Mouse (Mus musculus) kidney, embryonic 14.5 days (tissue): ENCODE measurements around the gene Tmem44. TPM values are rescaled to one million over a fixed set of nuclear protein-coding genes. Genes with fewer than 3 reads are reported as not detected.
A peak's percentile ranks its signal among the peaks of the same experiment; 100 is the strongest.

Source experiments
- ATAC-seq: fragments of 200-750 bp; cut with Nextera tagmentation; 2 replicates; pipeline ENCODE4 v1.8.0; 2017; ENCODE audit warnings: moderate number of reproducible peaks, mild to moderate bottlenecking, moderate TSS enrichment, moderate library complexity; ENCODE audit not compliant: low FRiP score, low TSS enrichment
- H3K27ac ChIP-seq: fragments of 300-500 bp; sonication (generic); 2 replicates; pipeline ENCODE4 v1.5.1; 2014; ENCODE audit warnings: low read depth, mild to moderate bottlenecking, low read length, moderate library complexity, mixed read lengths
- H3K27me3 ChIP-seq: fragments of 300-500 bp; sonication (generic); 2 replicates; pipeline ENCODE4 v1.6.1; 2014; ENCODE audit warnings: mild to moderate bottlenecking, low read length; ENCODE audit not compliant: control insufficient read depth, insufficient read depth
- H3K36me3 ChIP-seq: fragments of 300-500 bp; sonication (generic); 2 replicates; pipeline ENCODE4 v1.6.1; 2014; ENCODE audit warnings: low read length, mixed read lengths; ENCODE audit not compliant: control insufficient read depth, insufficient read depth
- H3K4me1 ChIP-seq: fragments of 300-500 bp; sonication (generic); 2 replicates; pipeline ENCODE4 v1.6.1; 2014; ENCODE audit warnings: low read length, mixed read lengths; ENCODE audit not compliant: control insufficient read depth, insufficient read depth
- H3K4me2 ChIP-seq: fragments of 300-500 bp; sonication (generic); replicated peaks from 2 replicates; pipeline ENCODE4 v1.6.1; 2014; ENCODE audit warnings: low read depth, mild to moderate bottlenecking, low read length
- H3K4me3 ChIP-seq: fragments of 300-500 bp; sonication (generic); 2 replicates; pipeline ENCODE4 v1.5.1; 2014; ENCODE audit warnings: mild to moderate bottlenecking, low read length
- H3K9ac ChIP-seq: fragments of 300-500 bp; sonication (generic); 2 replicates; pipeline ENCODE4 v1.6.1; 2014; ENCODE audit warnings: low read depth, mild to moderate bottlenecking, low read length, moderate library complexity
- H3K9me3 ChIP-seq: fragments of 300-500 bp; sonication (generic); 2 replicates; pipeline ENCODE4 v1.6.1; 2016; ENCODE audit warnings: low read length; ENCODE audit not compliant: control insufficient read depth
- WGBS: fragments of 180-500 bp; shearing (Covaris S2); extraction: QIAGEN DNeasy Blood & Tissue Kit; methylation state at CpG from one replicate; pipeline ENCODE4 v1.1.7; 2014; 5-methylcytosine and 5-hydroxymethylcytosine counted together
- polyA plus RNA-seq: library from polyadenylated mRNA; unstranded; fragments of >200 nt; fragmentation: Nextera tagmentation; extraction: Ambion mirVana; gene quantifications from 2 replicates; pipeline ENCODE4 v1.2.1, GENCODE M21; 2014

Gene Tmem44
- polyA plus RNA-seq, 1 experiment from 2014 or later: 15.1 TPM

DNA sequence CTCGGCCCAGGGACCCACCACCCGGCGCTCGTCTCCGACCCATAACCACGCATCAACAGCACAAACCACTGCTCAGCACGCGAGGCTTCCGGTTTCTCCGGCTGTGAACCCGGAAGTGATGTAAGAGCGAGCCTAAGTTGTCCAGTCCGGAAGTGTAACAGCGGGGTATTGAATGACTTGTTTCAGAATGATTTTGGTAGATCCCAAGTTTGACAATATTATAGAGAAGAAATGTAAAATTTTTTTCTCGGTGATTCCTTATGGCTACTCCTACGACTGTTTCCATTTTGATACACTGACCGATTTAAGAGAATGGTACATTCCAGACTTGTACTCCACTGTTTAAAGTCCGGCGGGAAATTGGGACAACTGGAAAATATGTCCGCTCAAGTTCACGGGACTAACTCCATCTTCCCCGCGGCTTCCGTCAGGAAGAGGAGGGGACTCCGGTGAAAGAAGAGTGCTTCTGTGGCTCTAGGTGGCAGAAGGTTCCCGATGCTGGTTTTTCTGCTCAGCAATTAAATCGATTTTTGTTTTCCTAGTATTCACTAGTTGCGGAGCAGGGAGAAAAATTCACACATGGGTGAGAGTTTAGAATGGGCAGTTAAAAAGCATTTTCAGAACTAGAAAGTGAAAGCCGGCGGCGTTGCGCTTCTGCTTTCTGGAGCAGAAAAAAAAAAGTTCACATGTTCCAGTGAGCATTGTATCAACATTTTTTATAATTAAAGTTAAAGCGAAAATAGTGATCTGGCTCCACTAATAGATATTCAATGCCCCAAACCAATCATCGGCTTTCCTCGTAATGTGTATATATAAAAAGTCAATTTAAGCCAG is 37.1 kb upstream of the Tmem44 start, which contains the start of gene Lsg1:
Gene Lsg1, minus strand, starts transcription at position 99 of the 834 bp plus-strand sequence.
- peak; percentile 92 for ATAC-seq
- Histone ChIP-seq H3K36me3 (peaks cover 29% of the 10 kb centered on the region), H3K4me2 (peak within 1 kb of the TSS; percentile 79), H3K4me3 (peak within 1 kb of the TSS; percentile 97), H3K9ac (peak within 1 kb of the TSS; percentile 86), H3K9me3 (no peaks in the 10 kb centered on the region), H3K27me3 (no peaks in the 10 kb centered on the region), H3K4me1 (peaks cover 4% of the 10 kb centered on the region; the same call in 1 of the 2 replicates), H3K27ac (peak within 1 kb of the TSS; percentile 71; the same call in 1 of the 2 replicates)
- 4% methylated on average over 35 of the region's 35 CpGs for WGBS

DNA sequence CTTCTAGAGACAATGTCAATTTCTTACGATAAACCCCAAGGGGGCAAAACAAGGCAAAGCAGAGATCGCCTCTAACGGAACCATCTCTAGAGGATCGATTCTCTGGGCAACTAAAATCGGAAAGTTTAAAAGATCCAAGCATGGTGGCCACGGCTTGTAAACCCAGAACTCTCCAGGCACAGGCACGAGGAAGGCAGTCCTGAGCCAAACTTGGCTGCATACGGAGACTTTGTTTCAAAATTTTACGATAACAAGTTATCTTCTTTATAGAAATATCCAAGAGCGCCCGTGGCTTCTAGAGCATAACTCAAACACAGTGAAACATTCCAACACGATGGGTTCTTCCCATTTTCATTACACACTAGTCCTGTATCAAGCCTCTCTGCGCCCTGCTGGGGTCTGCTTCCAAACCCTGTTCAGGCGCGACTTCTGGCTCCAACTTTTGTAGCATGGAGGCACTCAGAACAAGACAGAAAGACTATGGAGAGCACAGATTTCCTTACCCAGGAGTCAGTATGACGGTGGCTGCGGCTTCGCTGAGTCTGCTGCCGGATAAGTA is 36.4 kb upstream of the Tmem44 start:
- H3K9me3 ChIP-seq: no peaks in the 10 kb centered on the region
- peak overlapping the region; percentile 79 for H3K4me2 ChIP-seq
- no peaks in the 10 kb centered on the region for H3K27me3 ChIP-seq
- peak overlapping the region; percentile 86 for H3K9ac ChIP-seq
- H3K27ac ChIP-seq: 0 out of 2 replicates have a peak overlapping the region, but pooled peaks have one; percentile 71
- peak overlapping the region; percentile 97 for H3K4me3 ChIP-seq
- H3K36me3 ChIP-seq: peaks cover 36% of the 10 kb centered on the region
- 2% methylated on average over 19 of the region's 19 CpGs for WGBS
- peak; percentile 20; the same call in 1 of the 2 replicates for ATAC-seq
- H3K4me1 ChIP-seq: peaks cover 4% of the 10 kb centered on the region; the same call in 1 of the 2 replicates

DNA sequence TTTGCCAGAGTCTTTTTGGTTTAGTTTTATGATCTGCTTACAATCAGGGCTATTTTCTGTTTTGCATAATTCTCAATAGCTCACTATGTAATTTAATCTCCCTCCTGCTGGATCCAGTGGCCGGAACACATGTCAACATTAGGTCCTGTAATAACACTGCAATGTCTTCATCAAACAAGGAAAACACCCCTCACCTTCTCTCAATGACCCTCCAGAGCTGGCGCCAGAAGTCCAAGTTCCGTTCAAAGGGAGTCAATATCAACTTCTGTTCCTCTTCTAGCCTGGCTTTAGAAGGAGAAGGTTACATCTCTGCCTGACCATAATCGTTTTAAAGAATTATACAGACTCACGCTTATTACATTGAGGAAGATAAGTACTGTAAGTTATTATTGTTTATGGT is 30.1 kb upstream of the Tmem44 start:
- H3K4me1 ChIP-seq: no peaks in the 10 kb centered on the region
- no peak overlapping the region for H3K4me2 ChIP-seq
- WGBS: 86% methylated on average over 5 of the region's 5 CpGs
- H3K4me3 ChIP-seq: no peak overlapping the region
- no peak overlapping the region for H3K27ac ChIP-seq
- H3K9me3 ChIP-seq: no peaks in the 10 kb centered on the region
- ATAC-seq: no peak
- H3K36me3 ChIP-seq: peaks cover 97% of the 10 kb centered on the region
- no peaks in the 10 kb centered on the region for H3K27me3 ChIP-seq
- no peak overlapping the region for H3K9ac ChIP-seq

DNA sequence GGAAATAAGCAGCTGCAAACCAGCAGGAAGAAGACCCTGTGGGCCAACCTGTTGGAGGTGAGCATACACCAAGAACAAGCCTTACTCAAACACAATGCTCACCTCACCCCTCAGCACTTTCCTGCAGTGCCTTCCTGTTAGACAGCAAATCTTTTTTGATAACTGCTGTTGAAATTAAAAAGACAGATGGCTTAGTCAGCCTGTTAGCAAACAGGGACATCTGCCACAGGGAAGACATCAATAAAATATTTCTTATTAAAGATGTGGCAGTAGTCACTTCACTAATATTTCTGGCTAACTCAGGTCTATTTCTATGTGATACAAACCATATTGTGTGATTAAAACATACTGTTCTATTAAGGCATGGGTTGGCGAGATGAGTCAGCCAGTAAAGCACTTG is 25.8 kb upstream of the Tmem44 start:
- 89% methylated on average over 1 of the region's 1 CpGs for WGBS
- no peaks in the 10 kb centered on the region for H3K4me1 ChIP-seq
- peaks cover 90% of the 10 kb centered on the region for H3K36me3 ChIP-seq
- H3K27ac ChIP-seq: no peak overlapping the region
- ATAC-seq: no peak
- H3K9ac ChIP-seq: no peak overlapping the region
- H3K27me3 ChIP-seq: no peaks in the 10 kb centered on the region
- H3K9me3 ChIP-seq: no peaks in the 10 kb centered on the region
- H3K4me2 ChIP-seq: no peak overlapping the region
- H3K4me3 ChIP-seq: no peak overlapping the region

GRCm38 (mm10) chr16:30575815-30576214 is 25.2 kb upstream of the Tmem44 start:
- H3K9me3 ChIP-seq: no peaks in the 10 kb centered on the region
- no peaks in the 10 kb centered on the region for H3K27me3 ChIP-seq
- peaks cover 90% of the 10 kb centered on the region for H3K36me3 ChIP-seq
- no peak overlapping the region for H3K4me2 ChIP-seq
- 88% methylated on average over 7 of the region's 7 CpGs for WGBS
- H3K4me1 ChIP-seq: no peaks in the 10 kb centered on the region
- ATAC-seq: no peak
- no peak overlapping the region for H3K9ac ChIP-seq
- no peak overlapping the region for H3K27ac ChIP-seq
- H3K4me3 ChIP-seq: no peak overlapping the region

DNA sequence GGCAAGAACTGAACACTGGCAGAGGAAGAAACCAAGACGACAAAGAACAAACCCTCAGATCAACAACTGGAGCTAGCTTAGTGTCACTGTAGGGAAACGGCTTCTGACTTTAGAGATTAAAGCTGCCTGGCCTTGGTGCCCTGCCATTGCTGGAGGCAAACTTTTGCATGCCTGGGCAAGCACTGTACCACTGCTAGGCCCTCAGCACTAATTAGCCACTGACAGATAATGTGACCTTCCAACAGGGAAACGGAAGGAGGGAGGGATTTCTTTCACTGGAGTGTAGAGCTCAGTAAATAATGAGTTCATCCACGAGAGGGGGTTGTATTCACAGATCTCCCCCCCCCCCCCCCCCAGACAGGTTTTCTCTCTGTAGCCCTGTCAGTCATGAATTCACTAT is 21.6 kb upstream of the Tmem44 start:
- no peaks in the 10 kb centered on the region for H3K27me3 ChIP-seq
- no peak overlapping the region for H3K9ac ChIP-seq
- no peak overlapping the region for H3K4me3 ChIP-seq
- no peaks in the 10 kb centered on the region for H3K4me1 ChIP-seq
- 66% methylated on average over 4 of the region's 4 CpGs for WGBS
- ATAC-seq: no peak
- no peaks in the 10 kb centered on the region for H3K9me3 ChIP-seq
- H3K4me2 ChIP-seq: no peak overlapping the region
- H3K36me3 ChIP-seq: peaks cover 88% of the 10 kb centered on the region
- H3K27ac ChIP-seq: no peak overlapping the region

- no peak for ATAC-seq
Observed at GRCm38 (mm10) chr16:30571378-30571777, 20.7 kb upstream of the Tmem44 start.

GRCm38 (mm10) chr16:30570173-30570572 is 19.5 kb upstream of the Tmem44 start:
- WGBS: 93% methylated on average over 4 of the region's 4 CpGs
- Histone ChIP-seq H3K4me2 (no peak overlapping the region), H3K9me3 (no peaks in the 10 kb centered on the region), H3K27ac (no peak overlapping the region), H3K4me3 (no peak overlapping the region), H3K9ac (no peak overlapping the region), H3K4me1 (no peaks in the 10 kb centered on the region), H3K36me3 (peaks cover 85% of the 10 kb centered on the region), H3K27me3 (no peaks in the 10 kb centered on the region)
- ATAC-seq: no peak

More at GRCm38 (mm10) chr16:30571378-30571777, 20.7 kb upstream of the Tmem44 start:
- H3K36me3 ChIP-seq: peaks cover 88% of the 10 kb centered on the region
- H3K9me3 ChIP-seq: no peaks in the 10 kb centered on the region
- H3K4me2 ChIP-seq: no peak overlapping the region
- H3K27ac ChIP-seq: no peak overlapping the region
- no peaks in the 10 kb centered on the region for H3K4me1 ChIP-seq
- no peak overlapping the region for H3K4me3 ChIP-seq
- no peaks in the 10 kb centered on the region for H3K27me3 ChIP-seq
- no peak overlapping the region for H3K9ac ChIP-seq
- 96% methylated on average over 5 of the region's 5 CpGs for WGBS

- no peaks in the 10 kb centered on the region for H3K27me3 ChIP-seq
- H3K4me1 ChIP-seq: no peaks in the 10 kb centered on the region
- ATAC-seq: no peak
- peaks cover 87% of the 10 kb centered on the region for H3K36me3 ChIP-seq
- no peak overlapping the region for H3K27ac ChIP-seq
- 92% methylated on average over 6 of the region's 6 CpGs for WGBS
- H3K9ac ChIP-seq: no peak overlapping the region
- H3K9me3 ChIP-seq: no peaks in the 10 kb centered on the region
- H3K4me3 ChIP-seq: no peak overlapping the region
- no peak overlapping the region for H3K4me2 ChIP-seq
Observed at GRCm38 (mm10) chr16:30565631-30566030, 15.0 kb upstream of the Tmem44 start.
